Mouse (Mus musculus) brain, adult 2 months (tissue): ENCODE data around the gene Trafd1.

ENCODE experiments used
- DNase-seq: peaks from one replicate; pipeline ENCODE4 v3.0.0; 2011; ENCODE audit warnings: low read depth, low spot score

Trafd1 gene

GRCm38 (mm10) chr5:121385461-121386119 is at the start of gene Trafd1:
Trafd1 (minus strand) TSS chr5:121385632.
- DNase-seq = peak; percentile 98

GRCm38 (mm10) chr5:121428954-121429353 is 43.5 kb upstream of the Trafd1 start:
- DNase-seq = peak; percentile 78

GRCm38 (mm10) chr5:121423297-121423696 is 37.9 kb upstream of the Trafd1 start:
- DNase-seq = no peak

DNA sequence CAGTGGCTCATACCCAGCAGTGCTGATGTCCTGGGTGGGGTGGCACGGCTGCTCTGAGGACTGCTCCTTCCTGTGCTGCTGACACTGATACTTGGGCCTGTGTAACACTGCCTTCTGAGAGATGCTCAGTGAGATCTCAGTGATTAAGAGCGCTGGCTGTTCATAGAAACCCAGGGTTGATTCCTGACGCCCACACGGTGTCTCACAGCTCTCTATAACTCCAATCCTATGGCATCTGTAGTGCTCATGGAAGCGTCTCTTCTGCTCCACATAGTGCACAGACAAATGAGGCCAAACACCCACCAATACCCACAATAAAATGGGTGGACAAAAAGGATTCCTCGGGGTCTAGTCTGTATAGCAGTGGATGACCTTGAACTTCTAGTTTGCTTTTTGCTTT is 37.4 kb upstream of the Trafd1 start:
- DNase-seq = peak; percentile 66

- DNase-seq = peak; percentile 48
Measured at GRCm38 (mm10) chr5:121420721-121421120, 35.3 kb upstream of the Trafd1 start.

GRCm38 (mm10) chr5:121410975-121411374 is 25.5 kb upstream of the Trafd1 start:
- no peak for DNase-seq

GRCm38 (mm10) chr5:121407856-121408255 is 22.4 kb upstream of the Trafd1 start:
- DNase-seq = no peak

DNA sequence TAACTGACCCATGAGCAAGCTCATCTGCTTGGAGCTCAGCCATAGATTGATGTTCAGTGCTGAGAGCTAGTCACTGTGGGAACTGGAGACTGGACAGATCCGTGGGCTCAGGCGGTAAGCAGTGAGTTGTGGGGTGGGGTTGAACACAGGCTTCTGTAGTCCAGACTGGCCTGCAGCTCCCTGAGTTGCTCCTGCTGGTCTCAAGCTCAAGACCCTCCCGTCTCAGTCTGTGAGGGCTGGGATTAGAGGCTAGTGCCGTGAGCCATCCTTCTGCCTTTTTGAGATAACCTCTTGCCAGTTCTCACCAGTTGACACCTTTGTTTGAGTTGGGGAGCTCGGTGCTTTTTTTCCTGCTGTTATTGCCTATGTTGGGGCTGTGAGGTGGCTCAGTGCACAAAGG is 15.4 kb upstream of the Trafd1 start:
- DNase-seq = no peak

- DNase-seq = no peak
Measured at GRCm38 (mm10) chr5:121400064-121400463, 14.6 kb upstream of the Trafd1 start.

DNA sequence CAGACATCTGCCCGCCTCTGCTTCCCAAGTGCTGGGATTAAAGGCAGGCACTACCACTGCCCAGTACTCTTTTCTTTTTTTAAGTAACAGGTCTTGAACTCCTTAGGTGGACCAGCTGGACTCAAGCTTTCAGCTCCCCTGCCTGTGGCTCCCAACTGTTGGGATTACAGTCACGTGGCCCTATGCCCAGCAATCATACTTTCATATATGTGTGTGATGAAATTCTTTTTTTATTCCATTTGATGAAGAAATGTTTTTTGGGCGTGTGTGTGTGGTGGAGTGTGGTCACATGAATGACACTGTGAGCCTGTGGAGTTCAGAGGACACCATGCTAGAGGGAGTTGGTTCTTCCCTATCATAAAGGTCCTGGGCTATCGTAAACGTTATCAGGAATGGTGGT is 14.1 kb upstream of the Trafd1 start:
- no peak for DNase-seq

- no peak for DNase-seq
Measured at GRCm38 (mm10) chr5:121398965-121399462, 13.6 kb upstream of the Trafd1 start.

GRCm38 (mm10) chr5:121398146-121398964 is 12.9 kb upstream of the Trafd1 start:
- DNase-seq = peak; percentile 22

DNA sequence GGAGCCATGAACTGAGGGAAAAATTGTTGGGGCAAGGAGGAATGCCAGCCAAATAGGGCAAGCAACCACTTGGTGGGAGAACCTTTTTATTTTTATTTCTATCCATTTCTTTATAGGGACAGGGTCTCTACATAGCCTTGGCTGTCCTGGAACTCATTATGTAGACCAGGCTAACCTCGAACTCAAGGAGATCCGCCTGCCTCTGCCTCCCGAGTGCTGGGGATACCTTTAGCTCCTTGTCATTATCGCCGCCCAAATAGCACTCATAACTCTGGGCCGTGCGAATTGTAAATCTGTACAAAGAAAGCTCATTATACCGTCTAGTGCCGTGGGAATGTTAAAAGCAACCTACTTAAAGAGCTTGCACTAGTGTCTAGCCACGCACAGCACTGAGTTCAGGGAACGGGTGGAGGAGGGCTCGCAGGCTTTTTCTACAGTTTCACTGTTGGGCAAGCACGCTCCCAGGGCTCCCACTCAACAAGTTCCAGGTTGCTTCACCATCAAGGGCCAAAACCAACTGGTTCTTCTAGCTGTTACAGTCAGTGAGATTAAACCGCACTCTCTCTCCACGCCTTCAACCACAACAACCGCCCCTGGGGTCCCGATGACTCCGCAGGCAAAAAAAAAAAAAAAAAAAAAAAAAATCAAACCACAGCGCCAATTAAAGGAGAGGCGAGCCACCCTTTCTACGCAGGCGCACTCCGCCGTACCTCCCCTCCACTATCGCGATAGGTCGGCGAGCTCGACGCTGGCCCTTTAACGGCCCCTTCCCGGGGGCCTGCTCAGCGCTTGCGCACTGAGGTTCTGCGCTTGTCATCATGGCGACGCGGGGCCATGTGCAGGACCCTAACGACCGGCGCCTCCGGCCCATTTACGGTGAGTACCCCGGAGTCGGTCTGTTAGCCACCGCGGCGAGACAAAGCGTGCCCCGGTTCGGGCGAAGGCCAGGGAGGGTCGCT is 12.0 kb upstream of the Trafd1 start, which contains the start of gene Naa25:
Naa25 (plus strand) TSS at position 750 of the 959 bp plus-strand sequence.
- peak; percentile 98 for DNase-seq

GRCm38 (mm10) chr5:121395621-121396020 is 10.2 kb upstream of the Trafd1 start:
- DNase-seq = no peak

GRCm38 (mm10) chr5:121393402-121393801 is 8.0 kb upstream of the Trafd1 start:
- no peak for DNase-seq

DNA sequence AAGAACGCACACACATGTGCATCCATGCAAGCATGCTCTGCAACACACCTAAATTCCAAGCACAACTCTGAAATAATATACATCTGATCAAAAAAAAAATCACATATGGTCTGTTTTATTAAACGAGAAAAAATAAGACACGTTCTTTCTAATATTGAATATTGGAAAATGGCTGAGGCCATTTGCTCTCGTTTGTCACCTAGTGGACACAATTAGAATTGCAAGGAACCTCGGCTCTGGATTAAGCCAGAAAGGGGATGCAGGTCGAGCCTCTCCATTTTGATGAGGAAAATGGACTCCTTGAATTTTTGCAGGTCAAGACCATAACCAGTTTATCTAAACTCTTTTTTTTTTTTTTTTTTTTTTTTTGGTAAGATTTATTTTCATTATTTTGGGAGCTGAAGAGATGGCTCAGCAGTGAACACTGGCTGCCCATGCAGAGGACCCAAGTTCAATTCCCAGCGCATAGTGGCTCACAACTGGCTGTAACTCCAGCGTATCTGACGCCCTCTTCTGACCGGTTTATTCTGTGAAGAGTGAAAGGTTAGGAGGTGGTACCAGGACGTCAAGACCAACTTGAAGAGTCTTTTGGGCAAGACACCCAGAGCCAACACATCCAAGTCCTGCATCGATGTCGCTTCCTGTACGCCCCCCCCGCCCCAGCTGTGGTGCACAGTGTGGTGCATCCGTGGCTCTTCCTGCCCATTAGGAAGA is 7.4 kb upstream of the Trafd1 start:
- peak; percentile 71 for DNase-seq

GRCm38 (mm10) chr5:121389691-121390090 is 4.3 kb upstream of the Trafd1 start:
- DNase-seq = no peak

GRCm38 (mm10) chr5:121389106-121389505 is 3.7 kb upstream of the Trafd1 start:
- peak; percentile 77 for DNase-seq

GRCm38 (mm10) chr5:121387126-121387525 is 1.7 kb upstream of the Trafd1 start:
- no peak for DNase-seq

GRCm38 (mm10) chr5:121386120-121386909 is 883 bp upstream of the Trafd1 start:
- peak; percentile 84 for DNase-seq
